Mouse (Mus musculus): ENCODE measurements around the gene Syt7. TPM values are rescaled to one million over a fixed set of nuclear protein-coding genes. Genes with fewer than 3 reads are reported as not detected.

The Syt7 gene
- polyA plus RNA-seq, 1 experiment from 2014 or later: 0.84 TPM

- Histone ChIP-seq H3K9me3 (replicated peaks; ENCODE audit: control insufficient read depth, low read length) (no peaks in the 10 kb centered on the region), H3K4me3 (replicated peaks; ENCODE audit: low read length) (no peak overlapping the region), H3K27me3 (ENCODE audit: control insufficient read depth, insufficient read depth, low read length) (0 out of 2 replicates have a peak, but pooled peaks cover 3% of the 10 kb centered on the region), H3K36me3 (ENCODE audit: control insufficient read depth, insufficient read depth, low read length) (no peaks in the 10 kb centered on the region), H3K9ac (ENCODE audit: low read length) (no peak overlapping the region), H3K4me1 (ENCODE audit: control insufficient read depth, insufficient read depth, low read length) (no peaks in the 10 kb centered on the region), H3K4me2 (ENCODE audit: low read depth, low read length) (no peak overlapping the region), H3K27ac (ENCODE audit: low read length) (no peak overlapping the region)
- WGBS: 8% methylated on average over 1 of the region's 1 CpGs
- ATAC-seq (ENCODE audit: insufficient read depth, low FRiP score): no peak
Measured at GRCm38 (mm10) chr19:10436726-10437125, 47.8 kb downstream of the Syt7 start.

- no peak for ATAC-seq (ENCODE audit: insufficient read depth, low FRiP score)
- Histone ChIP-seq H3K9ac (ENCODE audit: low read length) (no peak overlapping the region), H3K4me2 (ENCODE audit: low read depth, low read length) (no peak overlapping the region), H3K9me3 (replicated peaks; ENCODE audit: control insufficient read depth, low read length) (no peaks in the 10 kb centered on the region), H3K36me3 (ENCODE audit: control insufficient read depth, insufficient read depth, low read length) (no peaks in the 10 kb centered on the region), H3K4me3 (replicated peaks; ENCODE audit: low read length) (no peak overlapping the region), H3K27ac (ENCODE audit: low read length) (no peak overlapping the region), H3K27me3 (ENCODE audit: control insufficient read depth, insufficient read depth, low read length) (0 out of 2 replicates have a peak, but pooled peaks cover 3% of the 10 kb centered on the region), H3K4me1 (ENCODE audit: control insufficient read depth, insufficient read depth, low read length) (no peaks in the 10 kb centered on the region)
- WGBS: 79% methylated on average over 1 of the region's 1 CpGs
Measured at GRCm38 (mm10) chr19:10437521-10437920, 48.6 kb downstream of the Syt7 start.

GRCm38 (mm10) chr19:10444685-10445369 lies 55.9 kb downstream of the Syt7 start:
- H3K36me3 ChIP-seq (ENCODE audit: control insufficient read depth, insufficient read depth, low read length): no peaks in the 10 kb centered on the region
- H3K9ac ChIP-seq (ENCODE audit: low read length): no peak overlapping the region
- H3K27ac ChIP-seq (ENCODE audit: low read length): no peak overlapping the region
- H3K4me1 ChIP-seq (ENCODE audit: control insufficient read depth, insufficient read depth, low read length): no peaks in the 10 kb centered on the region
- 90% methylated on average over 15 of the region's 15 CpGs for WGBS
- H3K4me2 ChIP-seq (ENCODE audit: low read depth, low read length): no peak overlapping the region
- H3K4me3 ChIP-seq (replicated peaks; ENCODE audit: low read length): no peak overlapping the region
- H3K9me3 ChIP-seq (replicated peaks; ENCODE audit: control insufficient read depth, low read length): no peaks in the 10 kb centered on the region
- H3K27me3 ChIP-seq (ENCODE audit: control insufficient read depth, insufficient read depth, low read length): no peaks in the 10 kb centered on the region
- ATAC-seq (ENCODE audit: insufficient read depth, low FRiP score): no peak

GRCm38 (mm10) chr19:10448275-10448674 lies 59.4 kb downstream of the Syt7 start:
- Histone ChIP-seq H3K9me3 (replicated peaks; ENCODE audit: control insufficient read depth, low read length) (no peaks in the 10 kb centered on the region), H3K4me3 (replicated peaks; ENCODE audit: low read length) (no peak overlapping the region), H3K27me3 (ENCODE audit: control insufficient read depth, insufficient read depth, low read length) (peaks cover 4% of the 10 kb centered on the region), H3K9ac (ENCODE audit: low read length) (no peak overlapping the region), H3K27ac (ENCODE audit: low read length) (no peak overlapping the region), H3K4me1 (ENCODE audit: control insufficient read depth, insufficient read depth, low read length) (no peaks in the 10 kb centered on the region), H3K4me2 (ENCODE audit: low read depth, low read length) (no peak overlapping the region), H3K36me3 (ENCODE audit: control insufficient read depth, insufficient read depth, low read length) (no peaks in the 10 kb centered on the region)
- no peak for ATAC-seq (ENCODE audit: insufficient read depth, low FRiP score)
- 95% methylated on average over 7 of the region's 7 CpGs for WGBS

- Histone ChIP-seq H3K4me3 (replicated peaks; ENCODE audit: low read length) (no peak overlapping the region), H3K9me3 (replicated peaks; ENCODE audit: control insufficient read depth, low read length) (no peaks in the 10 kb centered on the region), H3K36me3 (ENCODE audit: control insufficient read depth, insufficient read depth, low read length) (no peaks in the 10 kb centered on the region), H3K4me1 (ENCODE audit: control insufficient read depth, insufficient read depth, low read length) (no peaks in the 10 kb centered on the region), H3K4me2 (ENCODE audit: low read depth, low read length) (no peak overlapping the region), H3K27me3 (ENCODE audit: control insufficient read depth, insufficient read depth, low read length) (peaks cover 7% of the 10 kb centered on the region), H3K27ac (ENCODE audit: low read length) (no peak overlapping the region; the same call in 1 of the 2 replicates), H3K9ac (ENCODE audit: low read length) (no peak overlapping the region)
- WGBS: 57% methylated on average over 6 of the region's 6 CpGs
- peak; percentile 27; the same call in 1 of the 2 replicates for ATAC-seq (ENCODE audit: insufficient read depth, low FRiP score)
Measured at GRCm38 (mm10) chr19:10449190-10449589, 60.3 kb downstream of the Syt7 start.

- H3K27me3 ChIP-seq (ENCODE audit: control insufficient read depth, insufficient read depth, low read length): peaks cover 12% of the 10 kb centered on the region
- H3K36me3 ChIP-seq (ENCODE audit: control insufficient read depth, insufficient read depth, low read length): no peaks in the 10 kb centered on the region
- H3K4me1 ChIP-seq (ENCODE audit: control insufficient read depth, insufficient read depth, low read length): no peaks in the 10 kb centered on the region
- H3K9me3 ChIP-seq (replicated peaks; ENCODE audit: control insufficient read depth, low read length): no peaks in the 10 kb centered on the region
- H3K27ac ChIP-seq (ENCODE audit: low read length): no peak overlapping the region
- no peak overlapping the region for H3K4me3 ChIP-seq (replicated peaks; ENCODE audit: low read length)
- no peak overlapping the region for H3K9ac ChIP-seq (ENCODE audit: low read length)
- ATAC-seq (ENCODE audit: insufficient read depth, low FRiP score): peak; percentile 84
- 2% methylated on average over 3 of the region's 3 CpGs for WGBS
- H3K4me2 ChIP-seq (ENCODE audit: low read depth, low read length): no peak overlapping the region
Measured at GRCm38 (mm10) chr19:10449708-10450107, 60.8 kb downstream of the Syt7 start.

- Histone ChIP-seq H3K4me1 (ENCODE audit: control insufficient read depth, insufficient read depth, low read length) (peaks cover 13% of the 10 kb centered on the region), H3K9me3 (replicated peaks; ENCODE audit: control insufficient read depth, low read length) (no peaks in the 10 kb centered on the region), H3K36me3 (ENCODE audit: control insufficient read depth, insufficient read depth, low read length) (no peaks in the 10 kb centered on the region), H3K9ac (ENCODE audit: low read length) (no peak overlapping the region), H3K27ac (ENCODE audit: low read length) (no peak overlapping the region), H3K27me3 (ENCODE audit: control insufficient read depth, insufficient read depth, low read length) (peaks cover 57% of the 10 kb centered on the region), H3K4me2 (ENCODE audit: low read depth, low read length) (no peak overlapping the region), H3K4me3 (replicated peaks; ENCODE audit: low read length) (no peak overlapping the region)
- no peak for ATAC-seq (ENCODE audit: insufficient read depth, low FRiP score)
- WGBS: 45% methylated on average over 4 of the region's 4 CpGs
Measured at GRCm38 (mm10) chr19:10454718-10455436, 66.0 kb downstream of the Syt7 start.

GRCm38 (mm10) chr19:10455437-10455806 lies 66.5 kb downstream of the Syt7 start:
- WGBS: 62% methylated on average over 3 of the region's 3 CpGs
- no peak overlapping the region for H3K4me3 ChIP-seq (replicated peaks; ENCODE audit: low read length)
- H3K4me2 ChIP-seq (ENCODE audit: low read depth, low read length): no peak overlapping the region
- no peak for ATAC-seq (ENCODE audit: insufficient read depth, low FRiP score)
- H3K4me1 ChIP-seq (ENCODE audit: control insufficient read depth, insufficient read depth, low read length): peaks cover 13% of the 10 kb centered on the region
- no peaks in the 10 kb centered on the region for H3K36me3 ChIP-seq (ENCODE audit: control insufficient read depth, insufficient read depth, low read length)
- H3K9ac ChIP-seq (ENCODE audit: low read length): 0 out of 2 replicates have a peak overlapping the region, but pooled peaks have one; percentile 35
- no peak overlapping the region for H3K27ac ChIP-seq (ENCODE audit: low read length)
- peaks cover 60% of the 10 kb centered on the region for H3K27me3 ChIP-seq (ENCODE audit: control insufficient read depth, insufficient read depth, low read length)
- no peaks in the 10 kb centered on the region for H3K9me3 ChIP-seq (replicated peaks; ENCODE audit: control insufficient read depth, low read length)

GRCm38 (mm10) chr19:10456752-10457483 lies 68.0 kb downstream of the Syt7 start, which contains the start of gene Lrrc10b:
Gene Lrrc10b, minus strand, starts transcription at chr19:10457473.
- Histone ChIP-seq H3K36me3 (ENCODE audit: control insufficient read depth, insufficient read depth, low read length) (no peaks in the 10 kb centered on the region), H3K4me1 (ENCODE audit: control insufficient read depth, insufficient read depth, low read length) (peaks cover 13% of the 10 kb centered on the region), H3K27ac (ENCODE audit: low read length) (peak within 1 kb of the TSS; percentile 19; the same call in 1 of the 2 replicates), H3K4me3 (replicated peaks; ENCODE audit: low read length) (peak within 1 kb of the TSS; percentile 49), H3K9ac (ENCODE audit: low read length) (peak within 1 kb of the TSS; percentile 64), H3K4me2 (ENCODE audit: low read depth, low read length) (peak within 1 kb of the TSS; percentile 70), H3K9me3 (replicated peaks; ENCODE audit: control insufficient read depth, low read length) (no peaks in the 10 kb centered on the region), H3K27me3 (ENCODE audit: control insufficient read depth, insufficient read depth, low read length) (peaks cover 71% of the 10 kb centered on the region)
- WGBS: under 1% methylated on average over 95 of the region's 96 CpGs
- peak; percentile 66 for ATAC-seq (ENCODE audit: insufficient read depth, low FRiP score)

All from stomach, embryonic 16.5 days (tissue).